Mouse (Mus musculus) MEL (cell line): ENCODE measurements around the gene Akirin2. TPM values are rescaled to one million over a fixed set of nuclear protein-coding genes. Genes with fewer than 3 reads are reported as not detected.

Source experiments
- DNase-seq: peaks from one replicate; pipeline ENCODE4 v3.0.0; 2011; ENCODE audit warnings: low read depth, low spot score
- H3K27ac ChIP-seq: 2 replicates; pipeline ENCODE4 v1.5.1; 2012; ENCODE audit warnings: low read depth, mild to moderate bottlenecking, control low read depth, low read length, moderate library complexity; ENCODE audit not compliant: control insufficient read depth
- H3K27me3 ChIP-seq, 2 experiments: fragments of 150-350 bp in 1 of 2; sonication (generic) in 1 of 2; 2 replicates each; pipeline ENCODE4 v1.6.1; 2012; ENCODE audit warnings: low read length in 2 of 2, mild to moderate bottlenecking in 2 of 2, improper control_type of control experiment in 1 of 2, moderate library complexity in 1 of 2; ENCODE audit not compliant: insufficient read depth in 2 of 2, control insufficient read depth in 1 of 2
- H3K36me3 ChIP-seq, 2 experiments: 2 replicates each; pipeline ENCODE4 v1.6.1; 2012 to 2014; ENCODE audit warnings: low read length in 2 of 2, improper control_type of control experiment in 1 of 2, inconsistent platforms in 1 of 2, mild to moderate bottlenecking in 1 of 2; ENCODE audit not compliant: insufficient read depth in 2 of 2, control insufficient read depth in 1 of 2
- H3K4me1 ChIP-seq, 2 experiments: fragments of 150-350 bp in 1 of 2; sonication (generic) in 1 of 2; 2 replicates each; pipeline ENCODE4 v1.6.1; 2012; ENCODE audit warnings: low read length in 2 of 2, improper control_type of control experiment in 1 of 2, mild to moderate bottlenecking in 1 of 2; ENCODE audit not compliant: insufficient read depth in 2 of 2, control insufficient read depth in 1 of 2
- H3K4me3 ChIP-seq, 2 experiments: fragments of 150-350 bp in 1 of 2; sonication (generic) in 1 of 2; 2 replicates each; pipeline ENCODE4 v1.5.1; 2012; ENCODE audit warnings: low read depth in 2 of 2, low read length in 2 of 2, mild to moderate bottlenecking in 2 of 2, moderate library complexity in 2 of 2, control low read depth in 1 of 2, improper control_type of control experiment in 1 of 2; ENCODE audit not compliant: control insufficient read depth in 1 of 2, insufficient read depth in 1 of 2
- H3K79me2 ChIP-seq: 2 replicates; pipeline ENCODE4 v1.6.1; 2012; ENCODE audit warnings: mild to moderate bottlenecking, low read length, moderate library complexity; ENCODE audit not compliant: control insufficient read depth, poor library complexity, insufficient read depth
- H3K9ac ChIP-seq: 2 replicates; pipeline ENCODE4 v1.6.1; 2012; ENCODE audit warnings: low read depth, mild to moderate bottlenecking, control low read depth, low read length, moderate library complexity; ENCODE audit not compliant: control insufficient read depth, poor library complexity, severe bottlenecking
- H3K9me3 ChIP-seq: fragments of 150-350 bp; sonication (generic); replicated peaks from 2 replicates; pipeline ENCODE4 v1.6.1; 2012; ENCODE audit warnings: mild to moderate bottlenecking, low read length, improper control_type of control experiment, moderate library complexity; ENCODE audit not compliant: insufficient read depth
- CHD1 ChIP-seq: IDR thresholded peaks from 2 replicates; pipeline ENCODE4 v1.6.1; 2012; ENCODE audit warnings: low read depth, mild to moderate bottlenecking, inconsistent platforms, low read length, improper control_type of control experiment
- JUND ChIP-seq: IDR thresholded peaks from 2 replicates; pipeline ENCODE4 v1.6.1; 2011; ENCODE audit warnings: low read depth, mild to moderate bottlenecking, improper control_type of control experiment, low read length
- MAZ ChIP-seq: IDR thresholded peaks from 2 replicates; pipeline ENCODE4 v1.6.1; 2012; ENCODE audit warnings: low read depth, mild to moderate bottlenecking, inconsistent platforms, low read length, improper control_type of control experiment
- MXI1 ChIP-seq: IDR thresholded peaks from 2 replicates; pipeline ENCODE4 v1.6.1; 2011; ENCODE audit warnings: mild to moderate bottlenecking, low read depth, low read length, improper control_type of control experiment
- MYC ChIP-seq: IDR thresholded peaks from 2 replicates; pipeline ENCODE4 v1.6.1; 2011; ENCODE audit warnings: low read depth, mild to moderate bottlenecking, low read length, improper control_type of control experiment, moderate library complexity
- NELFE ChIP-seq: IDR thresholded peaks from 2 replicates; pipeline ENCODE4 v1.6.1; 2011; ENCODE audit warnings: low read depth, low read length, improper control_type of control experiment
- NRF1 ChIP-seq: IDR thresholded peaks from 2 replicates; pipeline ENCODE4 v1.6.1; 2014; ENCODE audit warnings: low read depth, mild to moderate bottlenecking, inconsistent platforms, low read length, improper control_type of control experiment, moderate library complexity; ENCODE audit not compliant: poor library complexity, insufficient read depth, severe bottlenecking
- POLR2AphosphoS2 ChIP-seq: IDR thresholded peaks from 2 replicates; pipeline ENCODE4 v1.6.1; 2011; ENCODE audit warnings: low read length, improper control_type of control experiment
- POLR2AphosphoS5 ChIP-seq: IDR thresholded peaks from 2 replicates; pipeline ENCODE4 v1.6.1; 2012; ENCODE audit warnings: low read depth, borderline replicate concordance, mild to moderate bottlenecking, inconsistent platforms, low read length, moderate library complexity, mixed read lengths
- RAD21 ChIP-seq: IDR thresholded peaks from 2 replicates; pipeline ENCODE4 v1.6.1; 2011; ENCODE audit warnings: mild to moderate bottlenecking, low read depth, low read length, improper control_type of control experiment
- TAL1 ChIP-seq: IDR thresholded peaks from 2 replicates; pipeline ENCODE4 v1.6.1; 2012; ENCODE audit warnings: mild to moderate bottlenecking, inconsistent platforms, low read length, moderate library complexity, mixed read lengths
- UBTF ChIP-seq: IDR thresholded peaks from 2 replicates; pipeline ENCODE4 v1.6.1; 2012; ENCODE audit warnings: low read depth, mild to moderate bottlenecking, inconsistent platforms, low read length, improper control_type of control experiment, moderate library complexity, borderline replicate concordance; ENCODE audit not compliant: insufficient read depth
- USF1 ChIP-seq: IDR thresholded peaks from 2 replicates; pipeline ENCODE4 v1.6.1; 2014; ENCODE audit warnings: low read depth, mild to moderate bottlenecking, inconsistent platforms, low read length, improper control_type of control experiment, moderate library complexity
- USF2 ChIP-seq, 2 experiments: IDR thresholded peaks; 2 replicates each; pipeline ENCODE4 v1.6.1; 2011 to 2012; ENCODE audit warnings: improper control_type of control experiment in 2 of 2, low read length in 2 of 2, borderline replicate concordance in 1 of 2, inconsistent platforms in 1 of 2, low read depth in 1 of 2, mild to moderate bottlenecking in 1 of 2; ENCODE audit not compliant: insufficient read depth in 1 of 2
- ZC3H11A ChIP-seq: IDR thresholded peaks from 2 replicates; pipeline ENCODE4 v1.6.1; 2012; ENCODE audit warnings: low read depth, mild to moderate bottlenecking, inconsistent platforms, low read length, improper control_type of control experiment
- ZKSCAN1 ChIP-seq: IDR thresholded peaks from 2 replicates; pipeline ENCODE4 v1.6.1; 2012; ENCODE audit warnings: low read depth, mild to moderate bottlenecking, inconsistent platforms, low read length, improper control_type of control experiment, moderate library complexity
- ZMIZ1 ChIP-seq: IDR thresholded peaks from 2 replicates; pipeline ENCODE4 v1.6.1; 2012; ENCODE audit warnings: low read depth, mild to moderate bottlenecking, inconsistent platforms, low read length, improper control_type of control experiment, moderate library complexity
- polyA plus RNA-seq, 2 experiments: library from polyadenylated mRNA; stranded (reverse) in 1 of 2; unstranded in 1 of 2; fragments of >175 nt in 1 of 2; fragments of >200 nt in 1 of 2; gene quantifications; 2 replicates each; pipeline versions ENCODE4 v1.2.1 to v1.2.4; 2012; ENCODE audit warnings: low replicate concordance in 2 of 2, low read depth in 1 of 2; ENCODE audit not compliant: insufficient read length in 2 of 2, insufficient read depth in 1 of 2, missing spikeins in 1 of 2
- total RNA-seq: library from RNA; depleted of rRNA; stranded (reverse); fragments of 300-350 nt; gene quantifications from 2 replicates; pipeline ENCODE4 v1.2.3, GENCODE M21; 2012

Akirin2 gene
- total and polyA plus RNA-seq, 3 experiments = 23.4 to 45.8 TPM; not detected in 1

GRCm38 (mm10) chr4:34566226-34566625 lies 15.5 kb downstream of the Akirin2 start:
- H3K9ac ChIP-seq = no peak overlapping the region
- H3K36me3 ChIP-seq = peaks cover 27 to 49% of the 10 kb centered on the region in 2 experiments
- no peak for TF ChIP-seq ZC3H11A
- no peak for TF ChIP-seq JUND
- peak; percentile 52; the same call in 1 of the 2 replicates for TF ChIP-seq ZMIZ1
- peaks cover 5% of the 10 kb centered on the region; the same call in 1 of the 2 replicates for H3K79me2 ChIP-seq
- H3K4me3 ChIP-seq = no peak overlapping the region
- no peaks in the 10 kb centered on the region for H3K27me3 ChIP-seq
- no peak for DNase-seq
- no peaks in the 10 kb centered on the region for H3K9me3 ChIP-seq
- no peak overlapping the region for H3K27ac ChIP-seq
- H3K4me1 ChIP-seq = no peaks in the 10 kb centered on the region; a peak in 1 of 4 replicates

GRCm38 (mm10) chr4:34572876-34573275 lies 22.1 kb downstream of the Akirin2 start:
- Histone ChIP-seq H3K79me2 (no peaks in the 10 kb centered on the region), H3K4me3 (no peak overlapping the region), H3K36me3 (peaks cover 0 to 53% of the 10 kb centered on the region in 2 experiments; a peak in 2 of 4 replicates), H3K4me1 (no peaks in the 10 kb centered on the region), H3K27me3 (no peaks in the 10 kb centered on the region), H3K9me3 (no peaks in the 10 kb centered on the region), H3K9ac (no peak overlapping the region), H3K27ac (no peak overlapping the region)
- no peak for DNase-seq
- TF ChIP-seq NRF1 (no peak), POLR2AphosphoS5 (no peak), NELFE (no peak), UBTF (no peak), RAD21 (no peak), USF2 (IDR thresholded peaks at IDR 0.05; ENCODE audit: borderline replicate concordance in 1 of 2, insufficient read depth in 1 of 2, low read depth in 1 of 2, low read length in 2 of 2) (no peak), JUND (no peak), MXI1 (no peak), TAL1 (no peak), POLR2AphosphoS2 (no peak), MYC (no peak), CHD1 (no peak), ZKSCAN1 (no peak), USF1 (no peak), ZC3H11A (no peak), MAZ (no peak)
